Mouse (Mus musculus): ENCODE measurements around the gene Zfp366. TPM values are rescaled to one million over a fixed set of nuclear protein-coding genes. Genes with fewer than 3 reads are reported as not detected.

Gene Zfp366
- total RNA-seq, 2 experiments from 2014 or later, result 5.1 to 7.0 TPM

DNA sequence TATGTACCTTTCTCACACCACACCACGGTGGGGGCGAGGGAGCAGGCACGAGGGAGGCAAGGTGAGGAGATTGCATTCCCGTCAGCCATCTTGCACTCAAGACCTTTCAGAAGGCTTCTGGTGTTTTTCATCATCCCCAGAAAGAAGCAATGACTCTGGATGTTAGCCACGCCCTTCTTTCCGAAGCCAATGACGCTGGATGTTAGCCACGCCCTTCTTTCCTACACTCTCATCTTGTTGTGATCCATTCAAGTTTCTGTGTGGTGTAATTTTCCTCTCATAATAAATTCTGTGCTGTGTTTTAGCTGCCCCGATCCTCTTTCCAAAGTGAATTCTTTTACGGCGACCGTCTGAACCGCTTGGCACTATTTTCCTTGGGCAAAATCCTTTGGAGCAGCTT lies 109.6 kb downstream of the Zfp366 start:
- DNase-seq (ENCODE audit: low spot score in 2 of 2), result no peak

DNA sequence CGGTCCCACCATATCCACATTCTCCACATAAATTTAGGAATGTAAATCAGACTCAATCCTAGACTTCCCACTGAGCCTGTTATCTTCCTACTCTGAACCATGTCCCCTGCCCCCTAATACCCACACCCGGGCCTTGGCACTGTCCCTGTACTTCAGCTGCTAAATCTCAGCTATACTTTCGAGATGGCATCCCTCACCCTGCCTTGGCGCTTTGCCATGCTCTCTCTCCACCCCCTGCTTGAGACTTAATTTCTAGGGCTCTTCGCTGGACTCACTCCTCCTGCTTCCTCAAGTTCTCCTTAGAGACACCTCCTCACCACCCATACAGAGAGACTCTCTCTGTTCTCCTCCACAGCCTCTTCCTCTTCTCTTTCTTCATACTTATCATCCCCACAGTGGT lies 115.3 kb downstream of the Zfp366 start:
- DNase-seq (ENCODE audit: low spot score in 2 of 2), result no peak

Other genes with a start within 250 kb of the Zfp366 start
- not detected for gene 1700024P04Rik, start 200.3 kb upstream of the Zfp366 start, total RNA-seq (2021)
- 10 to 100 TPM; 30.2 to 32.8 TPM for gene Ptcd2, start 159.9 kb downstream of the Zfp366 start, total RNA-seq (2021)
- gene Mrps27, start 160.0 kb downstream of the Zfp366 start, total RNA-seq (2021), result 10 to 100 TPM; 25.9 to 26.5 TPM

All from layer of hippocampus, postnatal 14 days (tissue).